Mouse (Mus musculus): ENCODE data around the gene Il27ra. TPM values are rescaled to one million over a fixed set of nuclear protein-coding genes. Genes with fewer than 3 reads are reported as not detected.

Il27ra gene
- polyA plus RNA-seq, 1 experiment from 2014 or later = 0.56 TPM

- peaks cover 25% of the 10 kb centered on the region; the same call in 1 of the 2 replicates for H3K4me1 ChIP-seq (ENCODE audit: insufficient read depth, low read depth, low read length)
- no peaks in the 10 kb centered on the region for H3K36me3 ChIP-seq (ENCODE audit: insufficient read depth, low read length)
- no peaks in the 10 kb centered on the region for H3K9me3 ChIP-seq (ENCODE audit: low read length)
- H3K27me3 ChIP-seq (replicated peaks; ENCODE audit: insufficient read depth, low read length) = no peaks in the 10 kb centered on the region
- no peak for DNase-seq (ENCODE audit: low spot score)
- H3K4me2 ChIP-seq (replicated peaks; ENCODE audit: low read depth, low read length) = peak overlapping the region; percentile 37
- H3K4me3 ChIP-seq (ENCODE audit: low read depth, low read length) = peak overlapping the region; percentile 83; the same call in 1 of the 2 replicates
- TF ChIP-seq EP300 (IDR thresholded peaks at IDR 0.05) (no peak), CTCF (IDR thresholded peaks at IDR 0.05) (no peak)
- H3K27ac ChIP-seq (ENCODE audit: low read length) = peak overlapping the region; percentile 43; the same call in 1 of the 2 replicates
- 67% methylated on average over 7 of the region's 7 CpGs for WGBS
- ATAC-seq = no peak
- no peak overlapping the region for H3K9ac ChIP-seq (replicated peaks; ENCODE audit: low read depth)
Measured at GRCm38 (mm10) chr8:84067911-84068310, 25.5 kb upstream of the Il27ra start.

- TF ChIP-seq EP300 (IDR thresholded peaks at IDR 0.05) (peak; percentile 50; the same call in 1 of the 2 replicates), CTCF (IDR thresholded peaks at IDR 0.05) (no peak)
- no peaks in the 10 kb centered on the region for H3K9me3 ChIP-seq (ENCODE audit: low read length)
- peaks cover 24% of the 10 kb centered on the region; the same call in 1 of the 2 replicates for H3K4me1 ChIP-seq (ENCODE audit: insufficient read depth, low read depth, low read length)
- peak overlapping the region; percentile 96 for H3K27ac ChIP-seq (ENCODE audit: low read length)
- no peaks in the 10 kb centered on the region for H3K27me3 ChIP-seq (replicated peaks; ENCODE audit: insufficient read depth, low read length)
- H3K9ac ChIP-seq (replicated peaks; ENCODE audit: low read depth) = peak overlapping the region; percentile 78
- peak overlapping the region; percentile 37 for H3K4me2 ChIP-seq (replicated peaks; ENCODE audit: low read depth, low read length)
- peak overlapping the region; percentile 83 for H3K4me3 ChIP-seq (ENCODE audit: low read depth, low read length)
- ATAC-seq = peak; percentile 73
- no peaks in the 10 kb centered on the region for H3K36me3 ChIP-seq (ENCODE audit: insufficient read depth, low read length)
- WGBS = 2% methylated on average over 30 of the region's 58 CpGs
- DNase-seq (ENCODE audit: low spot score) = peak; percentile 94
Measured at GRCm38 (mm10) chr8:84067047-84067573, 24.7 kb upstream of the Il27ra start.

DNA sequence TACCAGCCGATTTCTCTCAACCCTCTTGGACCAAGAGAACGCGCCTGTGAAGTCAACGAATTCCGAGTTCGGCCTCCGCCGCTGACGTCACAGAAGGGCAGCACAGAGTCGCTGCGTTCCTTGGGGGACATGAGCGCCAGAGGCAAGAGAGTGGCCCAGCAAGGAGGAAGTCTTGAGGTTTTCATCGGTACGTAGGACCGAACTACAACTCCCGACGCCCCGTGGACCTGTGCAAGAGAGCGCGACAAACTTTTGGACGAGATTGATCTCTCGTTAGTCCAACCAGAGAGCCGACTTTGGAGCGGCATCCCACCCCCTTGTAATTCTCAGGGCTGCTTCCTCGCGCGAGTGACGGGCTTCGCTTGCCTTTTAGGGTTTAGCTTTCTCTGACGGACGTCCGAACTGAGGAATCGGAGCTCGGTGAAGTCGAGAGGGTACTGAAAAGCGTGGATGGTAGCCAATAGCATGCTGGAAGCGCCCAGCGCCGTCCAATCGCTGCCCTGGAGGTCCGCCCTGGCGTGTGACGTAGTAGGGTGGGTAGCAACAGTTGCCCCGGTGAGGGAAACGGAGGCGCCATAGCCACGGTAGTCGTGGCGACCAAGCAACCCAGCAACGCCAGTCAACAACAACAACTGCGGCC lies 24.0 kb upstream of the Il27ra start, which contains the start of gene Rfx1:
Gene Rfx1, plus strand, starts transcription at position 544 of the 640 bp plus-strand sequence.
- Histone ChIP-seq H3K4me3 (ENCODE audit: low read depth, low read length) (peak within 1 kb of the TSS; percentile 83), H3K4me1 (ENCODE audit: insufficient read depth, low read depth, low read length) (peaks cover 20% of the 10 kb centered on the region; the same call in 1 of the 2 replicates), H3K27me3 (replicated peaks; ENCODE audit: insufficient read depth, low read length) (no peaks in the 10 kb centered on the region), H3K4me2 (replicated peaks; ENCODE audit: low read depth, low read length) (peak within 1 kb of the TSS; percentile 77), H3K9me3 (ENCODE audit: low read length) (no peaks in the 10 kb centered on the region), H3K27ac (ENCODE audit: low read length) (peak within 1 kb of the TSS; percentile 96), H3K9ac (replicated peaks; ENCODE audit: low read depth) (peak within 1 kb of the TSS; percentile 78), H3K36me3 (ENCODE audit: insufficient read depth, low read length) (no peaks in the 10 kb centered on the region)
- DNase-seq (ENCODE audit: low spot score) = peak; percentile 100
- 0 out of 2 replicates have a peak, but pooled peaks have one; percentile 16 for TF ChIP-seq CTCF (IDR thresholded peaks at IDR 0.05)
- peak; percentile 87 for TF ChIP-seq EP300 (IDR thresholded peaks at IDR 0.05)
- peak; percentile 96 for ATAC-seq
- WGBS = 1% methylated on average over 51 of the region's 51 CpGs

GRCm38 (mm10) chr8:84065457-84066072 lies 23.2 kb upstream of the Il27ra start:
- ATAC-seq (no peak), DNase-seq (ENCODE audit: low spot score) (peak; percentile 34)
- H3K36me3 ChIP-seq (ENCODE audit: insufficient read depth, low read length) = no peaks in the 10 kb centered on the region
- peak overlapping the region; percentile 53 for H3K4me3 ChIP-seq (ENCODE audit: low read depth, low read length)
- peaks cover 20% of the 10 kb centered on the region; the same call in 1 of the 2 replicates for H3K4me1 ChIP-seq (ENCODE audit: insufficient read depth, low read depth, low read length)
- H3K9ac ChIP-seq (replicated peaks; ENCODE audit: low read depth) = peak overlapping the region; percentile 41
- H3K4me2 ChIP-seq (replicated peaks; ENCODE audit: low read depth, low read length) = peak overlapping the region; percentile 77
- no peaks in the 10 kb centered on the region for H3K9me3 ChIP-seq (ENCODE audit: low read length)
- 19% methylated on average over 5 of the region's 5 CpGs for WGBS
- no peaks in the 10 kb centered on the region for H3K27me3 ChIP-seq (replicated peaks; ENCODE audit: insufficient read depth, low read length)
- TF ChIP-seq EP300 (IDR thresholded peaks at IDR 0.05) (no peak), CTCF (IDR thresholded peaks at IDR 0.05) (no peak)
- H3K27ac ChIP-seq (ENCODE audit: low read length) = peak overlapping the region; percentile 89

GRCm38 (mm10) chr8:84065037-84065436 lies 22.6 kb upstream of the Il27ra start, which contains the start of gene Gm10643:
Gm10643 (minus strand) TSS chr8:84065137.
- peak within 1 kb of the TSS; percentile 41 for H3K9ac ChIP-seq (replicated peaks; ENCODE audit: low read depth)
- peaks cover 20% of the 10 kb centered on the region; the same call in 1 of the 2 replicates for H3K4me1 ChIP-seq (ENCODE audit: insufficient read depth, low read depth, low read length)
- H3K9me3 ChIP-seq (ENCODE audit: low read length) = no peaks in the 10 kb centered on the region
- TF ChIP-seq EP300 (IDR thresholded peaks at IDR 0.05) = no peak
- TF ChIP-seq CTCF (IDR thresholded peaks at IDR 0.05) = no peak
- H3K4me2 ChIP-seq (replicated peaks; ENCODE audit: low read depth, low read length) = peak within 1 kb of the TSS; percentile 77
- DNase-seq (ENCODE audit: low spot score) = no peak
- H3K36me3 ChIP-seq (ENCODE audit: insufficient read depth, low read length) = no peaks in the 10 kb centered on the region
- H3K27ac ChIP-seq (ENCODE audit: low read length) = peak within 1 kb of the TSS; percentile 89
- ATAC-seq = no peak
- WGBS = 92% methylated on average over 1 of the region's 1 CpGs
- peak within 1 kb of the TSS; percentile 53 for H3K4me3 ChIP-seq (ENCODE audit: low read depth, low read length)
- H3K27me3 ChIP-seq (replicated peaks; ENCODE audit: insufficient read depth, low read length) = no peaks in the 10 kb centered on the region
